Mouse (Mus musculus): ENCODE data around the gene Pacsin2. TPM values are rescaled to one million over a fixed set of nuclear protein-coding genes. Genes with fewer than 3 reads are reported as not detected.
"Not testable (repeated sequence)": the region's sequence is repeated elsewhere in the genome, so short reads cannot be mapped to it uniquely, and the experiment has no call there.

Pacsin2 gene
- 61.3 and 68.5 TPM in 2 replicates for polyA plus RNA-seq (2015; fragmentation: Nextera tagmentation; extraction: Ambion mirVana)

- H3K4me3 ChIP-seq (replicated peaks; ENCODE audit: low read depth, low read length): peak within 1 kb of the TSS; percentile 67
- DNase-seq (ENCODE audit: low spot score) (peak; percentile 99), ATAC-seq (replicated peaks; ENCODE audit: low FRiP score, low read depth) (peak; percentile 97)
- TF ChIP-seq CTCF (IDR thresholded peaks at IDR 0.05; ENCODE audit: low read depth): no peak
- no peaks in the 10 kb centered on the region for H3K9me3 ChIP-seq (replicated peaks; ENCODE audit: low read length)
- H3K27ac ChIP-seq: peak within 1 kb of the TSS; percentile 85
- H3K4me1 ChIP-seq (replicated peaks; ENCODE audit: insufficient read depth, low read length): 0 out of 2 replicates have a peak, but pooled peaks cover 3% of the 10 kb centered on the region
- peak within 1 kb of the TSS; percentile 89 for H3K4me2 ChIP-seq (ENCODE audit: low read length)
- under 1% methylated on average over 83 of the region's 88 CpGs for WGBS
- no peaks in the 10 kb centered on the region for H3K27me3 ChIP-seq (ENCODE audit: insufficient read depth, low read length)
- H3K36me3 ChIP-seq (ENCODE audit: insufficient read depth, low read length): no peaks in the 10 kb centered on the region
- H3K9ac ChIP-seq (ENCODE audit: low read depth, low read length): peak within 1 kb of the TSS; percentile 80
Measured at GRCm38 (mm10) chr15:83464083-83464904, at the start of gene Pacsin2. Pacsin2 (minus strand) TSS chr15:83464606.

DNA sequence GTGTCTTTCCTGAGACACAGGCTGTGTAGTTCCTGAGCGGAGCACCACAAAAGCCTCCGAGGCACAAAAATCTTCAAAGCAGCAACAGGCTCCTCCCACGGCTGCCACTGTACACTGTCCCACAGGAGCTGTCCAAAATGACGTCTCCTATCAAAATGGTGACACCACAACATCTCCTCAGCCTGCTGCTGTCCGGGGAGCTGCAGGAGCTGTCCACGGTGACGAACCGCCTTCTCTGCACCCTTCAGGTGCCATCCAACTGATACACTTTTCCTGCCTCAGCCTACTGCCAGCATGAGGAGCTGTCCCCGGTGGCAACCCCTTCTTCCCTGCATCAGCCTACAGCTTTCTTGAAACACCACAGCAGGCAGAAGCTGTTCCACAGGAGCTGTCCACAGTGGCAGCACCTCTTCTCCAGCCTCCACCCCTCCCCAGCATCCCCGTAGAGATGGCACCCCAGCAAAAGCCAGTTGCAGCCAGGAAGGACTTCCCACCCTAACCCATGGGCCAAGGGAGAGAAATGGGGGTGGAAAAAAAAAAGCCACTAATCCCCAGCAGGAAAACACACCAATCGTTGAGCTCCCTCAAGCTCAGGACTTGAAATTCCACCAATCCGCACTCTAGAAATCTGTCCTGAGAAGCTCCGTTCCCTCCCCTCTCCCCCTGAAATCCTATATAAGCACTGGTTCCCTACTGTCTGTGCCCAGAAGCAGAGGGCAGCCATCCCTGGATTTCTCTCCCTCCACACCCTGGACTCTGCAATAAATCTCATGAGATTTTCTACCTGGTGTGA is 48.3 kb upstream of the Pacsin2 start:
- no peaks in the 10 kb centered on the region for H3K36me3 ChIP-seq (ENCODE audit: insufficient read depth, low read length)
- no peak overlapping the region for H3K9ac ChIP-seq (ENCODE audit: low read depth, low read length)
- H3K4me1 ChIP-seq (replicated peaks; ENCODE audit: insufficient read depth, low read length): no peaks in the 10 kb centered on the region
- no peak for ATAC-seq (replicated peaks; ENCODE audit: low FRiP score, low read depth)
- H3K27ac ChIP-seq: no peak overlapping the region
- H3K4me3 ChIP-seq (replicated peaks; ENCODE audit: low read depth, low read length): no peak overlapping the region
- H3K9me3 ChIP-seq (replicated peaks; ENCODE audit: low read length): no peaks in the 10 kb centered on the region
- WGBS: 67% methylated on average over 13 of the region's 13 CpGs
- H3K4me2 ChIP-seq (ENCODE audit: low read length): no peak overlapping the region
- TF ChIP-seq CTCF (IDR thresholded peaks at IDR 0.05; ENCODE audit: low read depth): no peak
- DNase-seq (ENCODE audit: low spot score): no peak
- no peaks in the 10 kb centered on the region for H3K27me3 ChIP-seq (ENCODE audit: insufficient read depth, low read length)

GRCm38 (mm10) chr15:83510805-83511405 is 46.5 kb upstream of the Pacsin2 start, which contains the start of gene Ttll1:
Ttll1 (minus strand) TSS chr15:83510893.
- no peaks in the 10 kb centered on the region for H3K27me3 ChIP-seq (ENCODE audit: insufficient read depth, low read length)
- ATAC-seq (replicated peaks; ENCODE audit: low FRiP score, low read depth) (peak; percentile 89), DNase-seq (ENCODE audit: low spot score) (peak; percentile 95)
- no peak for TF ChIP-seq CTCF (IDR thresholded peaks at IDR 0.05; ENCODE audit: low read depth)
- H3K27ac ChIP-seq: no peak within 1 kb of the TSS
- H3K9ac ChIP-seq (ENCODE audit: low read depth, low read length): peak within 1 kb of the TSS; percentile 38; the same call in 1 of the 2 replicates
- peak within 1 kb of the TSS; percentile 88 for H3K4me2 ChIP-seq (ENCODE audit: low read length)
- no peaks in the 10 kb centered on the region for H3K36me3 ChIP-seq (ENCODE audit: insufficient read depth, low read length)
- H3K9me3 ChIP-seq (replicated peaks; ENCODE audit: low read length): no peaks in the 10 kb centered on the region
- 12% methylated on average over 41 of the region's 41 CpGs for WGBS
- H3K4me3 ChIP-seq (replicated peaks; ENCODE audit: low read depth, low read length): peak within 1 kb of the TSS; percentile 40
- H3K4me1 ChIP-seq (replicated peaks; ENCODE audit: insufficient read depth, low read length): no peaks in the 10 kb centered on the region

GRCm38 (mm10) chr15:83509950-83510804 is 45.8 kb upstream of the Pacsin2 start:
- ATAC-seq (replicated peaks; ENCODE audit: low FRiP score, low read depth): peak; percentile 52; the same call in 1 of the 2 replicates
- Histone ChIP-seq H3K4me1 (replicated peaks; ENCODE audit: insufficient read depth, low read length) (no peaks in the 10 kb centered on the region), H3K9me3 (replicated peaks; ENCODE audit: low read length) (no peaks in the 10 kb centered on the region), H3K4me3 (replicated peaks; ENCODE audit: low read depth, low read length) (peak overlapping the region; percentile 40), H3K27ac (no peak overlapping the region), H3K36me3 (ENCODE audit: insufficient read depth, low read length) (no peaks in the 10 kb centered on the region), H3K27me3 (ENCODE audit: insufficient read depth, low read length) (no peaks in the 10 kb centered on the region), H3K4me2 (ENCODE audit: low read length) (peak overlapping the region; percentile 88), H3K9ac (ENCODE audit: low read depth, low read length) (peak overlapping the region; percentile 38; the same call in 1 of the 2 replicates)
- no peak for DNase-seq (ENCODE audit: low spot score)
- TF ChIP-seq CTCF (IDR thresholded peaks at IDR 0.05; ENCODE audit: low read depth): no peak
- WGBS: 24% methylated on average over 17 of the region's 17 CpGs

DNA sequence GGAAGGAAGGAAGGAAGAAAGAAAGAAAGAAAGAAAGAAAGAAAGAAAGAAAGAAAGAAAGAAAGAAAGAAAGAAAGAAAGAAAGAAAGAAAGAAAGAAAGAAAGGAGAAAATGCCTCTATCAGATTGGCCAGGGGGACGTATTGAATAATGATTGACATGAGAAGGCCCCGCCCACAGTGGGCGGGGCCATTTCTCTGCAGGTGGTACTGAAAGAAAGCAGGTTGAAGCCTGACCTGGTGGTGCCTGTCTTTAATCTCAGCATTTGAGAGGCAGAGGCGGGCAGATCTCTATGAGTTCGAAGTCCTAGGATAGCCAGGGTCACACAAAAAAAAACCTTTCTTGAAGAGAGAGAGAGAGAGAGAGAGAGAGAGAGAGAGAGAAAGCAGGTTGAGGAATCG is 37.1 kb upstream of the Pacsin2 start:
- DNase-seq (ENCODE audit: low spot score); H3K4me2 ChIP-seq (ENCODE audit: low read length); ATAC-seq (replicated peaks; ENCODE audit: low FRiP score, low read depth); H3K9ac ChIP-seq (ENCODE audit: low read depth, low read length); H3K9me3 ChIP-seq (replicated peaks; ENCODE audit: low read length); H3K27ac ChIP-seq; H3K4me3 ChIP-seq (replicated peaks; ENCODE audit: low read depth, low read length); H3K4me1 ChIP-seq (replicated peaks; ENCODE audit: insufficient read depth, low read length); H3K27me3 ChIP-seq (ENCODE audit: insufficient read depth, low read length): not testable (repeated sequence)
- WGBS: 81% methylated on average over 6 of the region's 6 CpGs
- peaks cover 17% of the 10 kb centered on the region; the same call in 1 of the 2 replicates for H3K36me3 ChIP-seq (ENCODE audit: insufficient read depth, low read length)

Measured in kidney, postnatal 0 days (tissue).